Mouse (Mus musculus): ENCODE measurements around the gene Spag7. TPM values are rescaled to one million over a fixed set of nuclear protein-coding genes. Genes with fewer than 3 reads are reported as not detected.

The Spag7 gene
- polyA plus RNA-seq, 1 experiment from 2014 or later, result 151 TPM

GRCm38 (mm10) chr11:70699722-70700556 lies 30.7 kb upstream of the Spag7 start, which contains the start of the genes Inca1 and Kif1c:
Gene Inca1 (minus strand): TSS chr11:70700155.
Gene Kif1c (plus strand): TSS chr11:70700548.
- Histone ChIP-seq H3K9ac (replicated peaks) (peak within 1 kb of the TSS; percentile 94), H3K27me3 (no peaks in the 10 kb centered on the region), H3K4me3 (replicated peaks) (peak within 1 kb of the TSS; percentile 93), H3K9me3 (no peaks in the 10 kb centered on the region), H3K4me2 (peak within 1 kb of the TSS; percentile 88), H3K4me1 (replicated peaks) (peaks cover 24% of the 10 kb centered on the region), H3K27ac (peak within 1 kb of the TSS; percentile 94), H3K36me3 (peaks cover 25% of the 10 kb centered on the region)
- peak; percentile 92 for ATAC-seq (ENCODE audit: insufficient number of reproducible peaks, insufficient read depth, low FRiP score, low TSS enrichment, low read depth)
- WGBS, result 1% methylated on average over 66 of the region's 69 CpGs

GRCm38 (mm10) chr11:70699051-70699450 lies 29.8 kb upstream of the Spag7 start:
- H3K36me3 ChIP-seq, result peaks cover 17% of the 10 kb centered on the region
- H3K4me2 ChIP-seq, result no peak overlapping the region
- no peaks in the 10 kb centered on the region for H3K27me3 ChIP-seq
- H3K4me3 ChIP-seq (replicated peaks), result no peak overlapping the region
- ATAC-seq (ENCODE audit: insufficient number of reproducible peaks, insufficient read depth, low FRiP score, low TSS enrichment, low read depth), result no peak
- H3K9ac ChIP-seq (replicated peaks), result no peak overlapping the region
- WGBS, result 81% methylated on average over 2 of the region's 2 CpGs
- H3K4me1 ChIP-seq (replicated peaks), result peaks cover 24% of the 10 kb centered on the region
- H3K27ac ChIP-seq, result no peak overlapping the region
- H3K9me3 ChIP-seq, result no peaks in the 10 kb centered on the region

GRCm38 (mm10) chr11:70697376-70697775 lies 28.2 kb upstream of the Spag7 start:
- no peak overlapping the region for H3K4me3 ChIP-seq (replicated peaks)
- no peaks in the 10 kb centered on the region for H3K36me3 ChIP-seq
- H3K27ac ChIP-seq, result no peak overlapping the region
- H3K4me2 ChIP-seq, result no peak overlapping the region
- no peak for ATAC-seq (ENCODE audit: insufficient number of reproducible peaks, insufficient read depth, low FRiP score, low TSS enrichment, low read depth)
- H3K9me3 ChIP-seq, result no peaks in the 10 kb centered on the region
- H3K4me1 ChIP-seq (replicated peaks), result peaks cover 18% of the 10 kb centered on the region
- H3K9ac ChIP-seq (replicated peaks), result no peak overlapping the region
- WGBS, result 68% methylated on average over 3 of the region's 3 CpGs
- no peaks in the 10 kb centered on the region for H3K27me3 ChIP-seq

- Histone ChIP-seq H3K27ac (no peak overlapping the region), H3K4me1 (replicated peaks) (peaks cover 4% of the 10 kb centered on the region), H3K9ac (replicated peaks) (no peak overlapping the region), H3K4me2 (no peak overlapping the region), H3K27me3 (no peaks in the 10 kb centered on the region), H3K36me3 (no peaks in the 10 kb centered on the region), H3K9me3 (no peaks in the 10 kb centered on the region), H3K4me3 (replicated peaks) (no peak overlapping the region)
- ATAC-seq (ENCODE audit: insufficient number of reproducible peaks, insufficient read depth, low FRiP score, low TSS enrichment, low read depth), result no peak
- 77% methylated on average over 3 of the region's 3 CpGs for WGBS
Observed at GRCm38 (mm10) chr11:70693504-70693903, 24.3 kb upstream of the Spag7 start.

GRCm38 (mm10) chr11:70689578-70689977 lies 20.4 kb upstream of the Spag7 start:
- Histone ChIP-seq H3K36me3 (peaks cover 9% of the 10 kb centered on the region), H3K9ac (replicated peaks) (no peak overlapping the region), H3K4me3 (replicated peaks) (no peak overlapping the region), H3K4me1 (replicated peaks) (peaks cover 19% of the 10 kb centered on the region), H3K9me3 (no peaks in the 10 kb centered on the region), H3K27me3 (no peaks in the 10 kb centered on the region), H3K27ac (no peak overlapping the region), H3K4me2 (no peak overlapping the region)
- WGBS, result 63% methylated on average over 4 of the region's 4 CpGs
- no peak for ATAC-seq (ENCODE audit: insufficient number of reproducible peaks, insufficient read depth, low FRiP score, low TSS enrichment, low read depth)

GRCm38 (mm10) chr11:70688372-70688771 lies 19.2 kb upstream of the Spag7 start:
- peak overlapping the region; percentile 84 for H3K27ac ChIP-seq
- H3K4me3 ChIP-seq (replicated peaks), result peak overlapping the region; percentile 87
- WGBS, result 11% methylated on average over 8 of the region's 8 CpGs
- no peaks in the 10 kb centered on the region for H3K27me3 ChIP-seq
- no peak for ATAC-seq (ENCODE audit: insufficient number of reproducible peaks, insufficient read depth, low FRiP score, low TSS enrichment, low read depth)
- peaks cover 19% of the 10 kb centered on the region for H3K4me1 ChIP-seq (replicated peaks)
- H3K36me3 ChIP-seq, result peaks cover 22% of the 10 kb centered on the region
- H3K4me2 ChIP-seq, result peak overlapping the region; percentile 88
- peak overlapping the region; percentile 78 for H3K9ac ChIP-seq (replicated peaks)
- H3K9me3 ChIP-seq, result no peaks in the 10 kb centered on the region

GRCm38 (mm10) chr11:70687601-70688199 lies 18.5 kb upstream of the Spag7 start, which contains the start of gene Camta2:
Gene Camta2 (minus strand): TSS chr11:70688105.
- WGBS, result under 1% methylated on average over 55 of the region's 55 CpGs
- peak within 1 kb of the TSS; percentile 78 for H3K9ac ChIP-seq (replicated peaks)
- no peaks in the 10 kb centered on the region for H3K27me3 ChIP-seq
- H3K36me3 ChIP-seq, result peaks cover 28% of the 10 kb centered on the region
- H3K4me2 ChIP-seq, result peak within 1 kb of the TSS; percentile 88
- peaks cover 19% of the 10 kb centered on the region for H3K4me1 ChIP-seq (replicated peaks)
- H3K4me3 ChIP-seq (replicated peaks), result peak within 1 kb of the TSS; percentile 87
- no peaks in the 10 kb centered on the region for H3K9me3 ChIP-seq
- H3K27ac ChIP-seq, result peak within 1 kb of the TSS; percentile 84
- peak; percentile 77 for ATAC-seq (ENCODE audit: insufficient number of reproducible peaks, insufficient read depth, low FRiP score, low TSS enrichment, low read depth)

GRCm38 (mm10) chr11:70686901-70687566 lies 17.8 kb upstream of the Spag7 start:
- H3K4me2 ChIP-seq, result peak overlapping the region; percentile 88
- peak overlapping the region; percentile 78 for H3K9ac ChIP-seq (replicated peaks)
- H3K27me3 ChIP-seq, result no peaks in the 10 kb centered on the region
- H3K4me3 ChIP-seq (replicated peaks), result peak overlapping the region; percentile 87
- no peaks in the 10 kb centered on the region for H3K9me3 ChIP-seq
- H3K4me1 ChIP-seq (replicated peaks), result peaks cover 25% of the 10 kb centered on the region
- H3K36me3 ChIP-seq, result peaks cover 33% of the 10 kb centered on the region
- peak; percentile 56; the same call in 1 of the 2 replicates for ATAC-seq (ENCODE audit: insufficient number of reproducible peaks, insufficient read depth, low FRiP score, low TSS enrichment, low read depth)
- H3K27ac ChIP-seq, result peak overlapping the region; percentile 84
- 5% methylated on average over 16 of the region's 16 CpGs for WGBS

- no peaks in the 10 kb centered on the region for H3K9me3 ChIP-seq
- H3K4me1 ChIP-seq (replicated peaks), result peaks cover 24% of the 10 kb centered on the region
- ATAC-seq (ENCODE audit: insufficient number of reproducible peaks, insufficient read depth, low FRiP score, low TSS enrichment, low read depth), result no peak
- H3K27ac ChIP-seq, result no peak overlapping the region
- H3K9ac ChIP-seq (replicated peaks), result no peak overlapping the region
- no peak overlapping the region for H3K4me3 ChIP-seq (replicated peaks)
- no peaks in the 10 kb centered on the region for H3K27me3 ChIP-seq
- 82% methylated on average over 5 of the region's 5 CpGs for WGBS
- peaks cover 54% of the 10 kb centered on the region for H3K36me3 ChIP-seq
- H3K4me2 ChIP-seq, result no peak overlapping the region
Observed at GRCm38 (mm10) chr11:70683640-70684039, 14.4 kb upstream of the Spag7 start.

GRCm38 (mm10) chr11:70681897-70682581 lies 12.8 kb upstream of the Spag7 start:
- H3K9ac ChIP-seq (replicated peaks), result no peak overlapping the region
- H3K27me3 ChIP-seq, result no peaks in the 10 kb centered on the region
- H3K4me2 ChIP-seq, result no peak overlapping the region
- peak overlapping the region; percentile 51; the same call in 1 of the 2 replicates for H3K27ac ChIP-seq
- peak; percentile 19; the same call in 1 of the 2 replicates for ATAC-seq (ENCODE audit: insufficient number of reproducible peaks, insufficient read depth, low FRiP score, low TSS enrichment, low read depth)
- H3K9me3 ChIP-seq, result no peaks in the 10 kb centered on the region
- peaks cover 15% of the 10 kb centered on the region for H3K4me1 ChIP-seq (replicated peaks)
- 24% methylated on average over 11 of the region's 11 CpGs for WGBS
- peaks cover 60% of the 10 kb centered on the region for H3K36me3 ChIP-seq
- no peak overlapping the region for H3K4me3 ChIP-seq (replicated peaks)

Data from limb, embryonic 12.5 days (tissue).